Mouse (Mus musculus): ENCODE measurements at regions not wholly inside any gene's neighbourhood (a gene's known extent, or its start where the extent isn't known, plus 50 kb on each side); places are given as distances from the start of the nearest gene placed in this dataset.
"Not testable (repeated sequence)": the region's sequence is repeated elsewhere in the genome, so short reads cannot be mapped to it uniquely, and the experiment has no call there.

- no peak for ATAC-seq (ENCODE audit: low TSS enrichment)
Measured at GRCm38 (mm10) chr1:105900158-105900557, 90.0 kb upstream of the Zcchc2 start.

- no peak for ATAC-seq (ENCODE audit: low TSS enrichment)
Measured at GRCm38 (mm10) chr1:105900920-105901319, 89.3 kb upstream of the Zcchc2 start.

GRCm38 (mm10) chr1:105903286-105904115 is 86.7 kb upstream of the Zcchc2 start:
- no peak for ATAC-seq (ENCODE audit: low TSS enrichment)

- no peak for ATAC-seq (ENCODE audit: low TSS enrichment)
Measured at GRCm38 (mm10) chr1:105904737-105905136, 85.5 kb upstream of the Zcchc2 start.

- no peak for ATAC-seq (ENCODE audit: low TSS enrichment)
Measured at GRCm38 (mm10) chr1:105905785-105906426, 84.3 kb upstream of the Zcchc2 start.

- ATAC-seq (ENCODE audit: low TSS enrichment), result 0 out of 2 replicates have a peak, but pooled peaks have one; percentile 8
Measured at GRCm38 (mm10) chr1:105906427-105906798, 83.8 kb upstream of the Zcchc2 start.

- ATAC-seq (ENCODE audit: low TSS enrichment), result peak; percentile 84
Measured at GRCm38 (mm10) chr1:105908029-105908876, 82.0 kb upstream of the Zcchc2 start.

GRCm38 (mm10) chr1:105909121-105909520 is 81.1 kb upstream of the Zcchc2 start:
- no peak for ATAC-seq (ENCODE audit: low TSS enrichment)

- ATAC-seq (ENCODE audit: low TSS enrichment), result no peak
Measured at GRCm38 (mm10) chr1:105911714-105912113, 78.5 kb upstream of the Zcchc2 start.

GRCm38 (mm10) chr1:105921842-105922241 is 68.4 kb upstream of the Zcchc2 start:
- no peak for ATAC-seq (ENCODE audit: low TSS enrichment)

GRCm38 (mm10) chr1:105922586-105922985 is 67.6 kb upstream of the Zcchc2 start:
- no peak for ATAC-seq (ENCODE audit: low TSS enrichment)

- ATAC-seq (ENCODE audit: low TSS enrichment), result no peak
Measured at GRCm38 (mm10) chr1:105923001-105923400, 67.2 kb upstream of the Zcchc2 start.

- ATAC-seq (ENCODE audit: low TSS enrichment), result no peak
Measured at GRCm38 (mm10) chr1:105925617-105926370, 64.4 kb upstream of the Zcchc2 start.

GRCm38 (mm10) chr1:105926871-105927270 is 63.3 kb upstream of the Zcchc2 start:
- no peak for ATAC-seq (ENCODE audit: low TSS enrichment)

GRCm38 (mm10) chr1:105930841-105931240 is 59.4 kb upstream of the Zcchc2 start:
- ATAC-seq (ENCODE audit: low TSS enrichment), result no peak

- ATAC-seq (ENCODE audit: low TSS enrichment), result not testable (repeated sequence)
Measured at GRCm38 (mm10) chr1:105934171-105934570, 56.0 kb upstream of the Zcchc2 start.

All from frontal cortex, adult (tissue).